12 mouse cellular contexts compared by ENCODE assay signal in genomic region chr2:117200869-117201338, GRCm38 (mm10). TPM values are rescaled to one million over a fixed set of nuclear protein-coding genes. Genes with fewer than 3 reads are reported as not detected.
DNase-seq lines count a peak whose midpoint lies in the region; ATAC-seq and TF ChIP-seq lines count a peak whose summit lies in the region.
"Had no signal": no experiment of that assay in that cellular context is flagged by ENCODE, and none has a peak within 500 bp of the region (broad histone marks: within the 10 kb centered on the region; RNA-seq: fewer than 3 reads in every experiment).

No protein-coding gene starts in this region.

- DNase-seq in forebrain, embryonic 14.5 days (ENCODE audit: low spot score), result peak; percentile 37
- DNase-seq in forebrain, embryonic 11.5 days (ENCODE audit: low spot score), result no peak
- no peak for DNase-seq in hindbrain, postnatal 0 days (ENCODE audit: low spot score)
- peak; percentile 40 for DNase-seq in midbrain, embryonic 14.5 days
- no peak for DNase-seq in adrenal gland, postnatal 25 days
- no peak for DNase-seq in kidney, postnatal 36 days
- DNase-seq: cerebellum, adult 18-20 months; thymus, adult 2 months had no signal

- H3K9ac ChIP-seq in forebrain, embryonic 14.5 days (ENCODE audit: low read length), result no peak overlapping the region
- no peak overlapping the region for H3K9ac ChIP-seq in forebrain, embryonic 11.5 days (ENCODE audit: low read length)
- H3K9ac ChIP-seq in hindbrain, embryonic 13.5 days, result no peak overlapping the region
- no peak overlapping the region for H3K9ac ChIP-seq in hindbrain, embryonic 16.5 days (ENCODE audit: low read depth, low read length)
- no peak overlapping the region for H3K9ac ChIP-seq in hindbrain, postnatal 0 days (replicated peaks; ENCODE audit: low read length)
- H3K9ac ChIP-seq in midbrain, embryonic 14.5 days (replicated peaks; ENCODE audit: low read length), result no peak overlapping the region

- H3K9me3 ChIP-seq in forebrain, embryonic 14.5 days (replicated peaks; ENCODE audit: control insufficient read depth, low read length), result no peaks in the 10 kb centered on the region
- no peaks in the 10 kb centered on the region for H3K9me3 ChIP-seq in forebrain, embryonic 11.5 days (ENCODE audit: control insufficient read depth, low read length)
- H3K9me3 ChIP-seq in hindbrain, embryonic 13.5 days, result no peaks in the 10 kb centered on the region
- H3K9me3 ChIP-seq in hindbrain, embryonic 16.5 days (ENCODE audit: control insufficient read depth, low read length), result no peaks in the 10 kb centered on the region
- H3K9me3 ChIP-seq in hindbrain, postnatal 0 days (ENCODE audit: low read length), result no peaks in the 10 kb centered on the region
- H3K9me3 ChIP-seq in midbrain, embryonic 14.5 days (ENCODE audit: control insufficient read depth, low read length), result no peaks in the 10 kb centered on the region

- no peak overlapping the region for H3K4me3 ChIP-seq in forebrain, embryonic 14.5 days (ENCODE audit: low read depth, low read length)
- H3K4me3 ChIP-seq in forebrain, embryonic 11.5 days (ENCODE audit: low read depth, low read length), result no peak overlapping the region
- H3K4me3 ChIP-seq in hindbrain, embryonic 13.5 days, result no peak overlapping the region
- no peak overlapping the region for H3K4me3 ChIP-seq in hindbrain, embryonic 16.5 days (ENCODE audit: low read length)
- no peak overlapping the region for H3K4me3 ChIP-seq in hindbrain, postnatal 0 days (ENCODE audit: low read length)
- no peak overlapping the region for H3K4me3 ChIP-seq in midbrain, embryonic 14.5 days (replicated peaks; ENCODE audit: low read depth, low read length)
- H3K4me3 ChIP-seq: layer of hippocampus, adult 2 months; myocyte had no signal

- WGBS in forebrain, embryonic 14.5 days, result 38% methylated on average over 9 of the region's 9 CpGs
- 47% methylated on average over 9 of the region's 9 CpGs for whole genome bisulfite sequencing in forebrain, embryonic 11.5 days
- WGBS in hindbrain, embryonic 13.5 days, result 30% methylated on average over 9 of the region's 9 CpGs
- 16% methylated on average over 9 of the region's 9 CpGs for WGBS in hindbrain, embryonic 16.5 days
- 22% methylated on average over 9 of the region's 9 CpGs for WGBS in hindbrain, postnatal 0 days
- 22% methylated on average over 9 of the region's 9 CpGs for WGBS in midbrain, embryonic 14.5 days

- H3K4me2 ChIP-seq in forebrain, embryonic 14.5 days (ENCODE audit: low read length), result no peak overlapping the region
- no peak overlapping the region for H3K4me2 ChIP-seq in forebrain, embryonic 11.5 days (ENCODE audit: low read depth, low read length, severe bottlenecking)
- no peak overlapping the region for H3K4me2 ChIP-seq in hindbrain, embryonic 13.5 days
- H3K4me2 ChIP-seq in hindbrain, embryonic 16.5 days (ENCODE audit: low read length), result no peak overlapping the region
- H3K4me2 ChIP-seq in hindbrain, postnatal 0 days (ENCODE audit: low read depth, low read length), result no peak overlapping the region
- H3K4me2 ChIP-seq in midbrain, embryonic 14.5 days (ENCODE audit: low read length), result no peak overlapping the region

- H3K27ac ChIP-seq in forebrain, embryonic 14.5 days (ENCODE audit: low read depth, low read length), result no peak overlapping the region
- H3K27ac ChIP-seq in forebrain, embryonic 11.5 days (ENCODE audit: low read depth, low read length), result no peak overlapping the region
- H3K27ac ChIP-seq in hindbrain, embryonic 13.5 days, result no peak overlapping the region
- no peak overlapping the region for H3K27ac ChIP-seq in hindbrain, embryonic 16.5 days (ENCODE audit: low read depth, low read length)
- no peak overlapping the region for H3K27ac ChIP-seq in hindbrain, postnatal 0 days
- H3K27ac ChIP-seq in midbrain, embryonic 14.5 days (replicated peaks; ENCODE audit: low read depth, low read length), result no peak overlapping the region
- H3K27ac ChIP-seq: layer of hippocampus, adult 2 months had no signal

- ATAC-seq in forebrain, embryonic 14.5 days, result 0 out of 2 replicates have a peak, but pooled peaks have one; percentile 29
- ATAC-seq in forebrain, embryonic 11.5 days (replicated peaks; ENCODE audit: low FRiP score), result no peak
- ATAC-seq in hindbrain, embryonic 13.5 days (ENCODE audit: low FRiP score), result 0 out of 2 replicates have a peak, but pooled peaks have one; percentile 54
- no peak for ATAC-seq in hindbrain, embryonic 16.5 days
- ATAC-seq in hindbrain, postnatal 0 days, result peak; percentile 74
- no peak for ATAC-seq in midbrain, embryonic 14.5 days (ENCODE audit: low FRiP score, low TSS enrichment)

- H3K27me3 ChIP-seq in forebrain, embryonic 14.5 days (replicated peaks; ENCODE audit: control insufficient read depth, insufficient read depth, low read length), result no peaks in the 10 kb centered on the region
- H3K27me3 ChIP-seq in forebrain, embryonic 11.5 days (ENCODE audit: control insufficient read depth, insufficient read depth, low read length), result no peaks in the 10 kb centered on the region
- H3K27me3 ChIP-seq in hindbrain, embryonic 13.5 days, result no peaks in the 10 kb centered on the region
- H3K27me3 ChIP-seq in hindbrain, embryonic 16.5 days (replicated peaks; ENCODE audit: control insufficient read depth, insufficient read depth, low read length), result no peaks in the 10 kb centered on the region
- no peaks in the 10 kb centered on the region for H3K27me3 ChIP-seq in hindbrain, postnatal 0 days (ENCODE audit: insufficient read depth, low read length)
- no peaks in the 10 kb centered on the region for H3K27me3 ChIP-seq in midbrain, embryonic 14.5 days (ENCODE audit: control insufficient read depth, insufficient read depth, low read length)

- no peaks in the 10 kb centered on the region for H3K36me3 ChIP-seq in forebrain, embryonic 14.5 days (ENCODE audit: control insufficient read depth, insufficient read depth, low read length)
- no peaks in the 10 kb centered on the region for H3K36me3 ChIP-seq in forebrain, embryonic 11.5 days (ENCODE audit: control insufficient read depth, insufficient read depth, low read length)
- H3K36me3 ChIP-seq in hindbrain, embryonic 13.5 days, result no peaks in the 10 kb centered on the region
- H3K36me3 ChIP-seq in hindbrain, embryonic 16.5 days (ENCODE audit: control insufficient read depth, insufficient read depth, low read length), result no peaks in the 10 kb centered on the region
- H3K36me3 ChIP-seq in hindbrain, postnatal 0 days (ENCODE audit: insufficient read depth, low read length), result no peaks in the 10 kb centered on the region
- H3K36me3 ChIP-seq in midbrain, embryonic 14.5 days (ENCODE audit: control insufficient read depth, insufficient read depth, low read length), result no peaks in the 10 kb centered on the region

- no peak for TF ChIP-seq CTCF in hindbrain, postnatal 0 days (IDR thresholded peaks at IDR 0.05; ENCODE audit: low read depth)

- H3K4me1 ChIP-seq in forebrain, embryonic 14.5 days (ENCODE audit: control insufficient read depth, insufficient read depth, low read length), result peaks cover 6% of the 10 kb centered on the region
- 0 out of 2 replicates have a peak, but pooled peaks cover 2% of the 10 kb centered on the region for H3K4me1 ChIP-seq in forebrain, embryonic 11.5 days (replicated peaks; ENCODE audit: control insufficient read depth, insufficient read depth, low read length)
- H3K4me1 ChIP-seq in hindbrain, embryonic 13.5 days (replicated peaks), result peaks cover 17% of the 10 kb centered on the region
- H3K4me1 ChIP-seq in hindbrain, embryonic 16.5 days (ENCODE audit: control insufficient read depth, insufficient read depth, low read depth, low read length), result no peaks in the 10 kb centered on the region
- H3K4me1 ChIP-seq in hindbrain, postnatal 0 days (ENCODE audit: insufficient read depth, low read length), result 0 out of 2 replicates have a peak, but pooled peaks cover 8% of the 10 kb centered on the region
- 0 out of 2 replicates have a peak, but pooled peaks cover 3% of the 10 kb centered on the region for H3K4me1 ChIP-seq in midbrain, embryonic 14.5 days (ENCODE audit: control insufficient read depth, insufficient read depth, low read length)

RNA-seq across cellular contexts. Expression of gene Fam98b, which starts 48.6 kb away (rescaled TPM):
- 10.3 and 10.8 TPM in 2 replicates for polyA plus RNA-seq in forebrain, embryonic 14.5 days (2014; fragmentation: Nextera tagmentation; extraction: Ambion mirVana)
- 9.2 and 10.2 TPM in 2 replicates for polyA plus RNA-seq in forebrain, embryonic 11.5 days (2014; fragmentation: Nextera tagmentation; extraction: Ambion mirVana)
- polyA plus RNA-seq in hindbrain, embryonic 13.5 days (2015; fragmentation: Nextera tagmentation; extraction: Ambion mirVana), result 17.7 and 21.1 TPM in 2 replicates
- polyA plus RNA-seq in hindbrain, embryonic 16.5 days (2015; fragmentation: Nextera tagmentation; extraction: Ambion mirVana), result 7.6 and 11.1 TPM in 2 replicates
- 5.2 and 6.3 TPM in 2 replicates for total RNA-seq in hindbrain, postnatal 0 days (2014; rRNA removed)
- polyA plus RNA-seq in hindbrain, postnatal 0 days (2015; fragmentation: Nextera tagmentation; extraction: Ambion mirVana), result 11.5 and 14.9 TPM in 2 replicates
- polyA plus RNA-seq in midbrain, embryonic 14.5 days (2014; fragmentation: Nextera tagmentation; extraction: Ambion mirVana), result 10.4 and 11.1 TPM in 2 replicates
- total RNA-seq in adrenal gland, postnatal 25 days (2021), result 40.7 and 46.8 TPM in 2 replicates

Comparison
In these comparisons a context has a peak if more than half of its experiments do, and no peak if none do; other contexts are left out.
1. ATAC-seq: peak in forebrain, embryonic 14.5 days (single experiment), hindbrain, embryonic 13.5 days (single experiment) and hindbrain, postnatal 0 days (single experiment); none in forebrain, embryonic 11.5 days (single experiment), hindbrain, embryonic 16.5 days (single experiment) and midbrain, embryonic 14.5 days (single experiment).
2. DNase-seq: peak in forebrain, embryonic 14.5 days (single experiment) and midbrain, embryonic 14.5 days (single experiment); none in forebrain, embryonic 11.5 days (single experiment), hindbrain, postnatal 0 days (single experiment), adrenal gland, postnatal 25 days (single experiment) and kidney, postnatal 36 days (0 of 2).